Mouse (Mus musculus): ENCODE measurements around the gene Ppp1r13l.

The Ppp1r13l gene

DNA sequence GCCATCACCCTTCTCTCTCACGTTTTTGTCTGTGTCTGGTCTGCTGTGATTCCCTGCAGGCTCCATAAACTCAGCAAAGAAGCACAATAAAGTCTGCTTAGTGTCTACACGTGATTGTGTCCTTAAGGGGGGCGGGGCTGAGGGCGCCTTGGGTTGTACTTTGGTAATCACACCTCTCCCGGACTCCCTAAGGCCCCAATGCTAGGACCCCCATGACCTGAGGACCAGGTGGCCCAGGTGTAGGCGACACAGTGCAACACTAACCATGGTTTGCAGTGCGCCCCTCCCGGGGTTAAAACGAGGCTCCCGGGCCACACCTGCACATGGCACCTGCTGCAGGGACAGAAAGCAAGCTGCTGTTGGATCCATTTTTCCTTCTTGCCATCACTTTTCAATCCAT is 18.3 kb upstream of the Ppp1r13l start:
- Histone ChIP-seq H3K36me3 (ENCODE audit: insufficient read depth, low read length) (no peaks in the 10 kb centered on the region), H3K9me3 (ENCODE audit: low read length) (no peaks in the 10 kb centered on the region), H3K27me3 (ENCODE audit: insufficient read depth, low read length) (peaks cover 22% of the 10 kb centered on the region), H3K4me3 (replicated peaks; ENCODE audit: low read length) (peak overlapping the region; percentile 76), H3K4me1 (replicated peaks; ENCODE audit: low read depth, low read length) (peaks cover 43% of the 10 kb centered on the region)
- TF ChIP-seq CTCF (conservative IDR thresholded peaks at IDR 0.05; ENCODE audit: low read length) = no peak
- TF ChIP-seq POU5F1 (IDR thresholded peaks at IDR 0.05; ENCODE audit: borderline replicate concordance, low read length) = no peak
- TF ChIP-seq NANOG (IDR thresholded peaks at IDR 0.05; ENCODE audit: borderline replicate concordance, low read length) = no peak

- H3K9me3 ChIP-seq (ENCODE audit: low read length) = no peaks in the 10 kb centered on the region
- H3K4me3 ChIP-seq (replicated peaks; ENCODE audit: low read length) = peak overlapping the region; percentile 76
- H3K36me3 ChIP-seq (ENCODE audit: insufficient read depth, low read length) = no peaks in the 10 kb centered on the region
- peaks cover 44% of the 10 kb centered on the region for H3K4me1 ChIP-seq (replicated peaks; ENCODE audit: low read depth, low read length)
- no peak for TF ChIP-seq POU5F1 (IDR thresholded peaks at IDR 0.05; ENCODE audit: borderline replicate concordance, low read length)
- no peak for TF ChIP-seq CTCF (conservative IDR thresholded peaks at IDR 0.05; ENCODE audit: low read length)
- TF ChIP-seq NANOG (IDR thresholded peaks at IDR 0.05; ENCODE audit: borderline replicate concordance, low read length) = no peak
- peaks cover 22% of the 10 kb centered on the region for H3K27me3 ChIP-seq (ENCODE audit: insufficient read depth, low read length)
These were observed 17.7 kb upstream of the Ppp1r13l start for GRCm38 (mm10) chr7:19341761-19342409.

GRCm38 (mm10) chr7:19342481-19343027 is 17.0 kb upstream of the Ppp1r13l start:
- Histone ChIP-seq H3K27me3 (ENCODE audit: insufficient read depth, low read length) (peaks cover 22% of the 10 kb centered on the region), H3K9me3 (ENCODE audit: low read length) (no peaks in the 10 kb centered on the region), H3K4me1 (replicated peaks; ENCODE audit: low read depth, low read length) (peaks cover 38% of the 10 kb centered on the region), H3K4me3 (replicated peaks; ENCODE audit: low read length) (peak overlapping the region; percentile 76), H3K36me3 (ENCODE audit: insufficient read depth, low read length) (no peaks in the 10 kb centered on the region)
- TF ChIP-seq NANOG (IDR thresholded peaks at IDR 0.05; ENCODE audit: borderline replicate concordance, low read length) (no peak), CTCF (conservative IDR thresholded peaks at IDR 0.05; ENCODE audit: low read length) (no peak), POU5F1 (IDR thresholded peaks at IDR 0.05; ENCODE audit: borderline replicate concordance, low read length) (no peak)

DNA sequence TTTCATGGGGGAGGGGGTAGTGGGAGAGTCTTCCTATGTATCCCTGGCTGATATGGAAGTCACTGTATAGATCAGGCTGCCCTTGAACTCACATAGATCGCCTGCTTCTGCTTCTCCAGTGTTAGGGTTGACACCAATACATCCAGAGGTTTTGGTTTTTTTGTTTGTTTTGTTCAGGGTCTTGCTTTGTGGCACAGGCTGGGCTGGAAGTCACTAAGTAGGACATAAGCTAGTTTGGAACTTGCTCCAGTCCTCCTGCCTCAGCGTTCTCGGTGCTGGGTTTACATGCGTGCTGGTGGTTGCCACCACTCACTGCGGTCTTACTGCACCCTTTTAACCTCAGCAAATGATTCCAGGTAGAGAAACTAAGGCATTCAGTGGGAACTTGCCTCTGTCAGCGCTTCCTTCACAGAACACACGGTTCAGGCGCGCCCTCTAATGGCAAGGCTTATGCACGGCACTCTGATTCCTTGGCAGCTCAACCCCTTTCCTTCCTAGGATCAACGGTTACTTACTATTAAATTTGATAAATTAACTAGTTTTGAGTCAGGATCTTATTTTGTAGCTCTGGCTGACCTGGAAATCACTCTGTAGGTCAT is 16.2 kb upstream of the Ppp1r13l start:
- no peak for TF ChIP-seq NANOG (IDR thresholded peaks at IDR 0.05; ENCODE audit: borderline replicate concordance, low read length)
- peak; percentile 69 for TF ChIP-seq CTCF (conservative IDR thresholded peaks at IDR 0.05; ENCODE audit: low read length)

GRCm38 (mm10) chr7:19344237-19344847 is 15.2 kb upstream of the Ppp1r13l start, which contains the start of gene Ercc1:
Gene Ercc1 (plus strand): TSS chr7:19344778.
- no peaks in the 10 kb centered on the region for H3K9me3 ChIP-seq (ENCODE audit: low read length)

More for the DNA sequence above, 16.2 kb upstream of the Ppp1r13l start:
- Histone ChIP-seq H3K27me3 (ENCODE audit: insufficient read depth, low read length) (peaks cover 22% of the 10 kb centered on the region), H3K4me3 (replicated peaks; ENCODE audit: low read length) (no peak overlapping the region), H3K36me3 (ENCODE audit: insufficient read depth, low read length) (peaks cover 3% of the 10 kb centered on the region), H3K4me1 (replicated peaks; ENCODE audit: low read depth, low read length) (peaks cover 39% of the 10 kb centered on the region), H3K9me3 (ENCODE audit: low read length) (no peaks in the 10 kb centered on the region)

DNA sequence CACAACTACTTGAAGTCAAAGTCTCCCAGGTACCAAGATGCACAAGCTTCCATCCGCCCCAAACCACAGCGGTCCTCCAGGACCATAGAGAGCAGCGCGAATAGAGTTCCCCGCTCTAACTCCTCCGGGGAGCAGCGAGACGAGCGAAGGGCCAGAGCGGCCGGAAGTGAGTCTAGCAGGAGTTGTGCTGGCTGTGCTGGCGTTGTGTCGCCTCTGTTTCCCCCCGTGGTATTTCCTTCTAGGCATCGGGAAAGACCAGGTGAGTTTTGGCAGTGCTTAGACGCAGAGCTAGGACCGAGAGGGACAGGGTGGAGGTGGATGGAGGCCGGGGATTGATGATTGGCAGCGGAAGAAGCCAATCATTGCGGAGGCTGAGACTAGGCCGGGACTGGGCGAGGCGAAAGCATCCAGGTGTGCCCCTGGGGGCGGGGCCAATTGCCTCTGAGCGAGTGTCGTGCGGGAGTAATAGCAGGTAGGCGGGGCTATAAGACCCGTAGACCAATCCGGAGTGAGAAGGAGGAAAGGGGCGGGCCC is 14.5 kb upstream of the Ppp1r13l start:
- H3K36me3 ChIP-seq (ENCODE audit: insufficient read depth, low read length) = peaks cover 18% of the 10 kb centered on the region
- H3K4me1 ChIP-seq (replicated peaks; ENCODE audit: low read depth, low read length) = peaks cover 55% of the 10 kb centered on the region
- peak overlapping the region; percentile 91 for H3K4me3 ChIP-seq (replicated peaks; ENCODE audit: low read length)
- H3K9me3 ChIP-seq (ENCODE audit: low read length) = no peaks in the 10 kb centered on the region
- peaks cover 18% of the 10 kb centered on the region for H3K27me3 ChIP-seq (ENCODE audit: insufficient read depth, low read length)
- no peak for TF ChIP-seq CTCF (conservative IDR thresholded peaks at IDR 0.05; ENCODE audit: low read length)
- TF ChIP-seq POU5F1 (IDR thresholded peaks at IDR 0.05; ENCODE audit: borderline replicate concordance, low read length) = no peak
- TF ChIP-seq NANOG (IDR thresholded peaks at IDR 0.05; ENCODE audit: borderline replicate concordance, low read length) = no peak

More at GRCm38 (mm10) chr7:19344237-19344847, 15.2 kb upstream of the Ppp1r13l start, which contains the start of gene Ercc1:
- Histone ChIP-seq H3K4me3 (replicated peaks; ENCODE audit: low read length) (peak within 1 kb of the TSS; percentile 91), H3K4me1 (replicated peaks; ENCODE audit: low read depth, low read length) (peaks cover 48% of the 10 kb centered on the region), H3K36me3 (ENCODE audit: insufficient read depth, low read length) (peaks cover 13% of the 10 kb centered on the region), H3K27me3 (ENCODE audit: insufficient read depth, low read length) (peaks cover 20% of the 10 kb centered on the region)
- TF ChIP-seq NANOG (IDR thresholded peaks at IDR 0.05; ENCODE audit: borderline replicate concordance, low read length) (no peak), POU5F1 (IDR thresholded peaks at IDR 0.05; ENCODE audit: borderline replicate concordance, low read length) (no peak), CTCF (conservative IDR thresholded peaks at IDR 0.05; ENCODE audit: low read length) (no peak)

DNA sequence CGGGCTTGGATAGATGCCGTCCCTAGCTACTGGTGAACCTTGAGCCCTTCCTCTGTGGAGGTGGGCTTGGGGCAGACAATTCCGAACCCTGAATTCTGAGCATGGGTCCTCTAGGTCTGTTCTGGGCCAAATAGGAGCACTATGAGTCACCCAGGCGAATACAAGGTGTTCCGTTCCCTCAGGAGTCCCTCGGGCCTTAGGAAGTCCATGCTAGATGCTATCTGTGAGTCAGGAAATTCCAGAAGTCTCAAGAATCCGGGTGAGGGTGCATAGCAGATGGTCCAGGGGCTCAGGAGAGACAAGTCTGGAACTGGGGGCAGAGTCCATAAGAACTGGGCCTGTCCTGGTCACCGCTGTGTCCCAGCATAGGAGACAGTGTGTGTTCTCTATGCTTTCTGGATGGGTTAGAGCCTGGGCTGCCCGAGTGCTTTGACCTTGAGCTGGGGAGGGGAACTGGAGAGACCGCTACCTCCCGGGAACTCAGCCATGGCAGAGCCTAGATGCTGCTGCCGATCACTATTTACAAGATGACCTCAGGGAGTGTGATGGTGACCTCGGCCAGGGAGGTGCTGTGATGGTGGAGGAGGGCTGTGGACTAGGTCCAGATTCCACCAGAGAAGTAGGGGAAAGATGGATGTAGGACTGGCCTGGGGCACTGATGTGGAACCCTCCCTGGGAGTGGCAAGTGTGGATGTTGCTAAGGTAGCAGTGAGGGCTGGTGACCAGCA is 10.2 kb upstream of the Ppp1r13l start:
- TF ChIP-seq POU5F1 (IDR thresholded peaks at IDR 0.05; ENCODE audit: borderline replicate concordance, low read length) (no peak), NANOG (IDR thresholded peaks at IDR 0.05; ENCODE audit: borderline replicate concordance, low read length) (no peak), CTCF (conservative IDR thresholded peaks at IDR 0.05; ENCODE audit: low read length) (no peak)
- no peaks in the 10 kb centered on the region for H3K27me3 ChIP-seq (ENCODE audit: insufficient read depth, low read length)
- peaks cover 48% of the 10 kb centered on the region for H3K4me1 ChIP-seq (replicated peaks; ENCODE audit: low read depth, low read length)
- H3K36me3 ChIP-seq (ENCODE audit: insufficient read depth, low read length) = peaks cover 57% of the 10 kb centered on the region
- H3K4me3 ChIP-seq (replicated peaks; ENCODE audit: low read length) = 0 out of 2 replicates have a peak overlapping the region, but pooled peaks have one; percentile 14
- no peaks in the 10 kb centered on the region for H3K9me3 ChIP-seq (ENCODE audit: low read length)

Measured in E14TG2a.4 (cell line).